Mouse (Mus musculus): ENCODE results near the gene Slc26a11.

- TF ChIP-seq MYOD1 (IDR thresholded peaks at IDR 0.05; ENCODE audit: control insufficient read depth in 1 of 3, insufficient read length in 2 of 3, low read depth in 2 of 3) (peak in 1 of 3 experiments; percentile 40), USF1 (IDR thresholded peaks at IDR 0.05; ENCODE audit: low read depth) (no peak), REST (IDR thresholded peaks at IDR 0.05; ENCODE audit: insufficient read depth, insufficient read length) (no peak), POLR2A (IDR thresholded peaks at IDR 0.05; ENCODE audit: insufficient read length, low read depth) (no peak), MAX (IDR thresholded peaks at IDR 0.05; ENCODE audit: low read depth) (no peak), TCF12 (IDR thresholded peaks at IDR 0.05; ENCODE audit: insufficient read depth, poor library complexity, severe bottlenecking) (no peak)
Observed at GRCm38 (mm10) chr11:119354798-119355442, 437 bp upstream of the Slc26a11 start.

All from myocyte (in vitro differentiated cells).